Mouse (Mus musculus) heart, embryonic 13.5 days (tissue): ENCODE measurements around the gene Nfic. TPM values are rescaled to one million over a fixed set of nuclear protein-coding genes. Genes with fewer than 3 reads are reported as not detected.

Experiments
- ATAC-seq: fragments of 200-750 bp; cut with Nextera tagmentation; 2 replicates; pipeline ENCODE4 v1.8.0; 2017; ENCODE audit warnings: moderate TSS enrichment; ENCODE audit not compliant: insufficient number of reproducible peaks, low FRiP score, low TSS enrichment; ENCODE audit errors: extremely low read depth
- H3K27ac ChIP-seq: fragments of 300-500 bp; sonication (generic); replicated peaks from 2 replicates; pipeline ENCODE4 v1.5.1; 2015; ENCODE audit warnings: moderate library complexity, mild to moderate bottlenecking, inconsistent platforms
- H3K27me3 ChIP-seq: fragments of 300-500 bp; sonication (generic); replicated peaks from 2 replicates; pipeline ENCODE4 v1.6.1; 2015; ENCODE audit warnings: mild to moderate bottlenecking, inconsistent platforms
- H3K36me3 ChIP-seq: fragments of 300-500 bp; sonication (generic); 2 replicates; pipeline ENCODE4 v1.6.1; 2015; ENCODE audit warnings: mild to moderate bottlenecking, inconsistent platforms
- H3K4me1 ChIP-seq: fragments of 300-500 bp; sonication (generic); 2 replicates; pipeline ENCODE4 v1.6.1; 2015; ENCODE audit warnings: inconsistent platforms
- H3K4me2 ChIP-seq: fragments of 300-500 bp; sonication (generic); 2 replicates; pipeline ENCODE4 v1.6.1; 2015; ENCODE audit warnings: inconsistent platforms, mild to moderate bottlenecking, moderate library complexity
- H3K4me3 ChIP-seq: fragments of 300-500 bp; sonication (generic); 2 replicates; pipeline ENCODE4 v1.5.1; 2015; ENCODE audit warnings: moderate library complexity, mild to moderate bottlenecking, inconsistent platforms
- H3K9ac ChIP-seq: fragments of 300-500 bp; sonication (generic); 2 replicates; pipeline ENCODE4 v1.6.1; 2015; ENCODE audit warnings: inconsistent platforms, mild to moderate bottlenecking, moderate library complexity
- H3K9me3 ChIP-seq: fragments of 300-500 bp; sonication (generic); 2 replicates; pipeline ENCODE4 v1.6.1; 2016; ENCODE audit warnings: inconsistent platforms
- WGBS: fragments of 180-500 bp; shearing (Covaris S2); methylation state at CpG from one replicate; pipeline ENCODE4 v1.1.7; 2015; ENCODE audit warnings: mixed read lengths; 5-methylcytosine and 5-hydroxymethylcytosine counted together
- polyA plus RNA-seq: library from polyadenylated mRNA; unstranded; fragments of >200 nt; fragmentation: Nextera tagmentation; extraction: Ambion mirVana; gene quantifications from 2 replicates; pipeline ENCODE4 v1.2.1, GENCODE M21; 2015

Nfic gene
- polyA plus RNA-seq, 1 experiment from 2014 or later = 57.4 TPM

DNA sequence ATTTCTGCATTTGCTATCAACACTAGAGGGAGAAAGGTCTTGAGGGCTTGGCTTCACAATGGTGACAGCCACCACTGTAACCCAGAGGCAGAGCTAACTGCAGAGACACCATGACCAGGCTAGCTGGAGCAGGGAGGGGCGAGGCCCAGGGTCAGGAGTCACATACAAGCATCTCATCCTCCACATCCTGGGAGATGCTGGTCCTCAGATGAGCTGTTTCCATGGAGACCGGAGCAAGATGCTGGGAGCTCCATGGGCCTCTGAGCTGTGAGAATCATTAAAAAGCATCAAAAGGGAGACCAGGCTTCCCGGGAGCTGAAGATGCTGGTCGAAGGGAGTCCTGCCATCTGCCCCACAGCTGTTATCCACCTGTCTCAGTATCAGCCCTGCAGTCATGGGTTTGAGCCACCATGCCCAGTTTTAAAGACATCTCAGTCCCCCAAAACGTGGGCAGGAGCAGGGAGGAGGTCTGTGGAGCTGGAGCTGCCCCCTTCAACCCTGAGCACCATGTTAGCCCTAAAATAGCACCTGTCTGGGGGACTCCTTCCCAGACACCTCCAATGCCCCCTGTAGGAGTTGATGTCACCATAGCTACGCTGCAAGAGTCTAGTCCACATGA is 29.1 kb upstream of the Nfic start:
- H3K9ac ChIP-seq = no peak overlapping the region

GRCm38 (mm10) chr10:81483983-81484382 is 28.5 kb upstream of the Nfic start:
- WGBS = 16% methylated on average over 9 of the region's 9 CpGs
- peaks cover 22% of the 10 kb centered on the region for H3K4me1 ChIP-seq
- peaks cover 33% of the 10 kb centered on the region for H3K36me3 ChIP-seq
- no peak overlapping the region for H3K9ac ChIP-seq
- ATAC-seq = no peak
- no peak overlapping the region for H3K4me2 ChIP-seq
- peaks cover 38% of the 10 kb centered on the region for H3K27me3 ChIP-seq
- no peaks in the 10 kb centered on the region for H3K9me3 ChIP-seq
- H3K27ac ChIP-seq = no peak overlapping the region
- no peak overlapping the region for H3K4me3 ChIP-seq

More for the DNA sequence above, 29.1 kb upstream of the Nfic start:
- Histone ChIP-seq H3K4me3 (no peak overlapping the region), H3K4me2 (no peak overlapping the region), H3K9me3 (no peaks in the 10 kb centered on the region), H3K4me1 (peaks cover 22% of the 10 kb centered on the region), H3K27ac (no peak overlapping the region), H3K36me3 (peaks cover 38% of the 10 kb centered on the region), H3K27me3 (peaks cover 34% of the 10 kb centered on the region)
- 71% methylated on average over 6 of the region's 6 CpGs for WGBS
- no peak for ATAC-seq

- Histone ChIP-seq H3K36me3 (peaks cover 18% of the 10 kb centered on the region), H3K27ac (no peak within 1 kb of the TSS), H3K9me3 (no peaks in the 10 kb centered on the region), H3K4me3 (peak within 1 kb of the TSS; percentile 55), H3K9ac (peak within 1 kb of the TSS; percentile 77), H3K27me3 (peaks cover 52% of the 10 kb centered on the region), H3K4me2 (peak within 1 kb of the TSS; percentile 85), H3K4me1 (peaks cover 12% of the 10 kb centered on the region)
- ATAC-seq = peak; percentile 43; the same call in 1 of the 2 replicates
- WGBS = under 1% methylated on average over 36 of the region's 36 CpGs
Measured at GRCm38 (mm10) chr10:81482533-81482889, 27.1 kb upstream of the Nfic start, which contains the start of gene Celf5. Celf5 (minus strand) TSS chr10:81482709.

- H3K4me3 ChIP-seq = peak overlapping the region; percentile 55
- peak overlapping the region; percentile 77 for H3K9ac ChIP-seq
- H3K27ac ChIP-seq = no peak overlapping the region
- no peaks in the 10 kb centered on the region for H3K9me3 ChIP-seq
- peaks cover 14% of the 10 kb centered on the region for H3K4me1 ChIP-seq
- H3K36me3 ChIP-seq = peaks cover 11% of the 10 kb centered on the region
- peak overlapping the region; percentile 85 for H3K4me2 ChIP-seq
- peaks cover 59% of the 10 kb centered on the region for H3K27me3 ChIP-seq
- WGBS = 5% methylated on average over 34 of the region's 35 CpGs
- no peak for ATAC-seq
Measured at GRCm38 (mm10) chr10:81481605-81482532, 26.4 kb upstream of the Nfic start.

DNA sequence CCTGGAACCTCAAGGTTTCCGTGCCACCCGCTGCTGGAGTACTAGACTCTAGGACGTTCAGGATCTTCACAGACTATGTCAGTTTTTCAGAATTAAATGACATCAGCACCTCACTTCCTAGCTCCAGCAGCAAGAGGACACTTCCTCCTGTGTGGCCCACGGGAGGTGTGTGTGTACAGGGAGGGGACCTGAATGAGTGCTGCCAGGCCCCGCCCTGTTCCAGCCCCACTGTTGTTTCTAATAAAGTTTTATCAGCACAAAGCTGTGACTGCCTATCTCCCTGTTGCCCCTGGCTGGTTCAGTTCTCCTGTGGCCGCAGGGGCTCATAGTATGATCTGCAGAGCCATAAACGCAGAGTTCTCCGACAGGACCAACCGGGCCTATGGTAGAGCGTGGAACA is 19.0 kb upstream of the Nfic start:
- no peak overlapping the region for H3K4me3 ChIP-seq
- WGBS = 74% methylated on average over 10 of the region's 10 CpGs

DNA sequence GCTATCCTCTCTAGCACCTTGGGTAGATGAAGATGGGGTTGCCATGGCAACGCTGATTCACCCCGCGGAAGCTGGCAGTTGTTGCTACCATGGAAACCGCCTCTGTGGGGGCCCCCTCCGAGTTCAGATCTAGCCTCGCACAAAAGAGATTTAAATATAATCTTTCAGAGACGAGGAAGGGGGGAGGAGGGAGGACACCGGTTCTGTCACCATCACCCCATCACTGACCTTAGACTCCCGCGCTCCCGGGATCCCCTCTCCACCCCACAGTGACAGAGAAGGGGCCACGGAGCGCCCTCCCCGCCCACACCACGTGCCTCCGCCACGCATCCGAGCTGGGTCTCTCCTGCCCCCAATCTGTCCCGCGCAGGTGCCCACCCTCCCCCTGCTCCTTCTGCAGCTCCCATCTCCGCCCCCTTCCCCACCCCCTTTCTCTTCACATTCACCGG is 17.6 kb upstream of the Nfic start:
- H3K36me3 ChIP-seq = no peaks in the 10 kb centered on the region
- no peaks in the 10 kb centered on the region for H3K9me3 ChIP-seq
- H3K27me3 ChIP-seq = peaks cover 100% of the 10 kb centered on the region
- H3K27ac ChIP-seq = no peak overlapping the region
- H3K4me2 ChIP-seq = no peak overlapping the region
- ATAC-seq = no peak
- H3K4me3 ChIP-seq = no peak overlapping the region
- H3K9ac ChIP-seq = no peak overlapping the region
- 2% methylated on average over 22 of the region's 22 CpGs for WGBS
- peaks cover 4% of the 10 kb centered on the region; the same call in 1 of the 2 replicates for H3K4me1 ChIP-seq

More for the DNA sequence above, 19.0 kb upstream of the Nfic start:
- no peak for ATAC-seq
- Histone ChIP-seq H3K9me3 (no peaks in the 10 kb centered on the region), H3K36me3 (no peaks in the 10 kb centered on the region), H3K4me2 (no peak overlapping the region), H3K27me3 (peaks cover 99% of the 10 kb centered on the region), H3K4me1 (peaks cover 4% of the 10 kb centered on the region; the same call in 1 of the 2 replicates), H3K27ac (no peak overlapping the region), H3K9ac (no peak overlapping the region)

DNA sequence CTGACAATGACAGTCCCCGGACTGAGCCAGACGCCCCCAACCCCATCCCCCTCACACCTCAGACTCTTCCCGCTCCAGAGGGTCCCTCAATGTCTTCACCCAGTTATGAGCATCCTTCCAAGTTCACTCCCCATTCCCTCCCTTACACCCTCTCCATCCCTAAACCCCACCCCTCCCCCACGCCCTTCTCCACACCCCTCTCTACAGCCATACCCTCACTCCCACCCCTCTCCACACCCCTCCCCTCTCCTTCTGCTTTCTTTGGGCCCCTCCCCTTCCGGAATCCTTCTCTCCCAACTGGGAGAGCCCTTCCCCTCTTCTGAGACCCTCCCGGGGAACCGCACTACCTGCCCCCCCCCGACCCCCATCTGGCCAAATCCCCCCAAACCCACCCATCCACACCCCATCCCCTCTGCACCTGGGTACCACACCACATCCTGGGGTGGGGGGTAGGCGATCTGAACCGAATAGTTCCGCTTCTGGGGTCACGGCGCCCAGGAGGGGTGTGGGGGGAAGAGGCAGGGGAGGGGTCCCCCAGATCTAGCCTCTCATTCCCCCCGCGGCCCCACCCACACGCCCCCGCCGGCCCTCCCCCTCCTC is 17.1 kb upstream of the Nfic start:
- Histone ChIP-seq H3K36me3 (no peaks in the 10 kb centered on the region), H3K27me3 (peaks cover 100% of the 10 kb centered on the region), H3K27ac (no peak overlapping the region), H3K4me1 (peaks cover 3% of the 10 kb centered on the region; the same call in 1 of the 2 replicates), H3K9me3 (no peaks in the 10 kb centered on the region), H3K4me2 (no peak overlapping the region), H3K9ac (no peak overlapping the region), H3K4me3 (no peak overlapping the region)
- ATAC-seq = no peak
- 6% methylated on average over 18 of the region's 18 CpGs for WGBS

- WGBS = 37% methylated on average over 18 of the region's 18 CpGs
- Histone ChIP-seq H3K27ac (no peak overlapping the region), H3K4me1 (no peaks in the 10 kb centered on the region), H3K4me2 (no peak overlapping the region), H3K27me3 (peaks cover 100% of the 10 kb centered on the region), H3K9me3 (no peaks in the 10 kb centered on the region), H3K4me3 (no peak overlapping the region), H3K9ac (no peak overlapping the region), H3K36me3 (no peaks in the 10 kb centered on the region)
- no peak for ATAC-seq
Measured at GRCm38 (mm10) chr10:81470454-81470853, 15.0 kb upstream of the Nfic start.

DNA sequence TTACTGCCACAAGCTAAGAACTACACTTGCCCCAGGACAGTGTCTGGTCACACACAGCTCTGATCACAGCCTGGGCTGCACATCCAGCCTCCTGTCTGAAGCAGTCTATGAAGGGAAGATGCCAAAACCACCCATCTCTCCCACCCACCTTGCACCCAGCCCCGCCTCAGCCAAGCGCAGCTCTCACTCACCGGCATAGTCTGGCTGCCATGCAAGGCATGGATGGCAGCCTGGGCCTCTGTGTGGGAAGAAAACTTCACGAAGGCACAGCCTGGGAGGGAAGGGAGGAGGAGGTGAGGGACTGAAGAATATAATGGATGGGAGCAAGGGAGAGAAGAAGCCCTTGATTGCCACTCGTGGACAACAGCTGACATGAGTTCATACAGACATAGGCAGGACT is 13.8 kb upstream of the Nfic start:
- H3K4me1 ChIP-seq = peaks cover 7% of the 10 kb centered on the region
- no peak overlapping the region for H3K9ac ChIP-seq
- no peaks in the 10 kb centered on the region for H3K36me3 ChIP-seq
- no peaks in the 10 kb centered on the region for H3K9me3 ChIP-seq
- H3K27ac ChIP-seq = no peak overlapping the region
- no peak overlapping the region for H3K4me3 ChIP-seq
- WGBS = 71% methylated on average over 5 of the region's 5 CpGs
- ATAC-seq = no peak
- peaks cover 100% of the 10 kb centered on the region for H3K27me3 ChIP-seq
- H3K4me2 ChIP-seq = no peak overlapping the region

GRCm38 (mm10) chr10:81467670-81468235 is 12.3 kb upstream of the Nfic start:
- WGBS = 76% methylated on average over 16 of the region's 16 CpGs
- no peak for ATAC-seq

GRCm38 (mm10) chr10:81466881-81467280 is 11.4 kb upstream of the Nfic start:
- no peak for ATAC-seq
- no peaks in the 10 kb centered on the region for H3K9me3 ChIP-seq
- H3K4me2 ChIP-seq = no peak overlapping the region
- H3K4me3 ChIP-seq = no peak overlapping the region
- peaks cover 100% of the 10 kb centered on the region for H3K27me3 ChIP-seq
- no peak overlapping the region for H3K9ac ChIP-seq
- H3K36me3 ChIP-seq = no peaks in the 10 kb centered on the region
- H3K4me1 ChIP-seq = peaks cover 10% of the 10 kb centered on the region
- WGBS = 61% methylated on average over 14 of the region's 14 CpGs
- H3K27ac ChIP-seq = no peak overlapping the region

More at GRCm38 (mm10) chr10:81467670-81468235, 12.3 kb upstream of the Nfic start:
- Histone ChIP-seq H3K9ac (no peak overlapping the region), H3K36me3 (no peaks in the 10 kb centered on the region), H3K27ac (no peak overlapping the region), H3K4me1 (peaks cover 10% of the 10 kb centered on the region), H3K9me3 (no peaks in the 10 kb centered on the region), H3K4me2 (no peak overlapping the region), H3K4me3 (no peak overlapping the region), H3K27me3 (peaks cover 100% of the 10 kb centered on the region)
